Mouse (Mus musculus): ENCODE measurements at regions not wholly inside any gene's neighbourhood (a gene's known extent, or its start where the extent isn't known, plus 50 kb on each side); places are given as distances from the start of the nearest gene placed in this dataset.

DNA sequence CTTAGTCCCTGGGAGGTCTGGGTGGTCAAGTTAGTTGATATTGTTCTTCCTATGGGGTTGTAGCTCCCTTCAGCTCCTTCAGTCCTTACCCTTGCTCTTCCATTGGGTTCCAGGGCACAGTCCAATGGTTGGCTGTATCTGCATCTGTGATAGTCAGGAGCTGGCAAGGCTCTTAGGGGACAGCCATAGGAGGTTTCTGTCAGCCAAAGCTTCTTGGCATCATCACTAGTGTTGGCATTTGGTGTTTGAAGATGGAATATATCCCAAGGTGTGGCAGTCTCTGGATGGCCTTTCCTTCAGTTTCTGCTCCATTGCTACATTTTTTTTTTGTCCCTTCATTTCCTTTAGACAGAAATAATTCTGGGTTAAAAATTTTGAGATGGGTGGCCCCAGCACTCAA is 266.6 kb upstream of the Gm12666 start:
- TF ChIP-seq CTCF (IDR thresholded peaks at IDR 0.05; ENCODE audit: low read depth, low read length) (no peak), POLR2A (IDR thresholded peaks at IDR 0.05; ENCODE audit: borderline replicate concordance, low read depth, low read length) (no peak)

Data from bone marrow macrophage, adult 2 months (primary cell).